Mouse (Mus musculus): Measurements from ENCODE around the gene Fblim1. TPM values are rescaled to one million over a fixed set of nuclear protein-coding genes. Genes with fewer than 3 reads are reported as not detected.

Fblim1 gene
- total and polyA plus RNA-seq, 3 experiments = 0.07 to 1.2 (median 0.17) TPM

DNA sequence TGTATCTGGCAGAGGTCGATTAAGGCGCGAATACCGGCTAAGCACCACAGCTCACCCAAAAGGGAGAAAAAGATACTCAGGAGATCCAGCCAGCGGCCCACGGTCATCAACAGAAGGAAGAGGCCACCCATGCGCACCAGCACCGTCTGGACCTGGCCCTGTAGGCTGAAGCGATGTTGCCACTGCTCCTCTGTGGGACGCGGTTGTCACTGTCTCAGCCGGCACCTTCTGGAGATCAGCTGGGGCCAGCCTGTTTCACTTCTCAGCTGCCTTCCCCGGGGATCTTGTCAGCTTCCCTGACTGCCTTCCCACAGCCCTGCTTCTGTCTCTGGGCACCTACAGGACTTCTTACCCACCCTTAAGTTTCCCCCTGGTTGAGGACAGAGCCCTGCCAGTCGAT is 9.1 kb upstream of the Fblim1 start:
- dilution Hi-C loops (cut with MboI; ENCODE audit: extremely low pct_ligation_motif_present, extremely low pct_unique_long_range_greater_than_20kb, low sequenced_read_pairs) (no loop called here), in situ Hi-C loops (cut with MboI; ENCODE audit: low pct_ligation_motif_present, low pct_unique_long_range_greater_than_20kb, low sequenced_read_pairs) (loop anchor here (10.0 kb wide), 2 partner anchors 230 to 340 kb away; partner anchors contain the start of gene Ctrc)
- no peaks in the 10 kb centered on the region for H3K9me3 ChIP-seq (replicated peaks; ENCODE audit: low read length)
- H3K27ac ChIP-seq (ENCODE audit: insufficient read depth, low read depth) = no peak overlapping the region
- H3K79me2 ChIP-seq (replicated peaks; ENCODE audit: control insufficient read depth, extremely low read depth, insufficient read depth, poor library complexity, severe bottlenecking) = no peaks in the 10 kb centered on the region
- no peaks in the 10 kb centered on the region for H3K27me3 ChIP-seq (replicated peaks)
- H3K9ac ChIP-seq (ENCODE audit: insufficient read depth, low read depth) = no peak overlapping the region
- DNase-seq (ENCODE audit: extremely low read depth) = no peak
- no peak overlapping the region for H3K4me3 ChIP-seq (replicated peaks in 1 of 3; ENCODE audit: low read depth in 2 of 3, low read length in 2 of 3, poor library complexity in 1 of 3)
- H3K36me3 ChIP-seq (replicated peaks in 1 of 2; ENCODE audit: control insufficient read depth in 1 of 2, insufficient read depth in 1 of 2, low read length in 1 of 2) = peaks cover 0 to 13% of the 10 kb centered on the region in 2 experiments
- no peak overlapping the region for H3K4me2 ChIP-seq (ENCODE audit: insufficient read depth, low read depth, poor library complexity, severe bottlenecking)
- H3K4me1 ChIP-seq (ENCODE audit: control insufficient read depth in 1 of 2, insufficient read depth in 2 of 2) = peaks cover 11 to 28% of the 10 kb centered on the region in 2 experiments
- TF ChIP-seq GABPA (IDR thresholded peaks at IDR 0.05; ENCODE audit: insufficient replicate concordance, low read depth, low read length) (no peak), CHD2 (IDR thresholded peaks at IDR 0.05; ENCODE audit: low read length) (no peak), KAT2A (IDR thresholded peaks at IDR 0.05; ENCODE audit: insufficient replicate concordance, low read length) (no peak), NRF1 (IDR thresholded peaks at IDR 0.05; ENCODE audit: low read depth, low read length) (no peak), ZC3H11A (IDR thresholded peaks at IDR 0.05; ENCODE audit: low read depth, low read length) (no peak), E2F4 (IDR thresholded peaks at IDR 0.05; ENCODE audit: insufficient replicate concordance, low read depth, low read length) (no peak), JUND (conservative IDR thresholded peaks at IDR 0.05; ENCODE audit: low read depth, low read length) (no peak), CTCF (conservative IDR thresholded peaks at IDR 0.05 in 1 of 2, IDR thresholded peaks at IDR 0.05 in 1 of 2; ENCODE audit: low read depth in 2 of 2, low read length in 2 of 2) (no peak), MAZ (IDR thresholded peaks at IDR 0.05; ENCODE audit: low read depth, low read length) (no peak)

- peaks cover 4% of the 10 kb centered on the region in 2 experiments; a peak in 2 of 4 replicates for H3K4me1 ChIP-seq (ENCODE audit: control insufficient read depth in 1 of 2, insufficient read depth in 2 of 2)
- H3K27me3 ChIP-seq (replicated peaks) = no peaks in the 10 kb centered on the region
- H3K4me2 ChIP-seq (ENCODE audit: insufficient read depth, low read depth, poor library complexity, severe bottlenecking) = no peak overlapping the region
- in situ Hi-C loops (cut with MboI; ENCODE audit: low pct_ligation_motif_present, low pct_unique_long_range_greater_than_20kb, low sequenced_read_pairs) (no loop called here), dilution Hi-C loops (cut with MboI; ENCODE audit: extremely low pct_ligation_motif_present, extremely low pct_unique_long_range_greater_than_20kb, low sequenced_read_pairs) (no loop called here)
- no peak overlapping the region for H3K9ac ChIP-seq (ENCODE audit: insufficient read depth, low read depth)
- TF ChIP-seq ZC3H11A (IDR thresholded peaks at IDR 0.05; ENCODE audit: low read depth, low read length) = no peak
- TF ChIP-seq UBTF (IDR thresholded peaks at IDR 0.05; ENCODE audit: low read depth, low read length) = no peak
- no peak for TF ChIP-seq GABPA (IDR thresholded peaks at IDR 0.05; ENCODE audit: insufficient replicate concordance, low read depth, low read length)
- TF ChIP-seq E2F4 (IDR thresholded peaks at IDR 0.05; ENCODE audit: insufficient replicate concordance, low read depth, low read length) = no peak
- no peak for TF ChIP-seq ZKSCAN1 (IDR thresholded peaks at IDR 0.05; ENCODE audit: borderline replicate concordance, low read depth, low read length)
- TF ChIP-seq MAZ (IDR thresholded peaks at IDR 0.05; ENCODE audit: low read depth, low read length) = no peak
- TF ChIP-seq POLR2AphosphoS2 (IDR thresholded peaks at IDR 0.05; ENCODE audit: low read depth, low read length) = no peak
- no peak for TF ChIP-seq BHLHE40 (IDR thresholded peaks at IDR 0.05; ENCODE audit: low read depth, low read length)
- no peak for TF ChIP-seq RCOR1 (conservative IDR thresholded peaks at IDR 0.05; ENCODE audit: low read depth, low read length)
- no peak for TF ChIP-seq ELF1 (IDR thresholded peaks at IDR 0.05; ENCODE audit: low read depth, low read length)
- no peak for TF ChIP-seq KAT2A (IDR thresholded peaks at IDR 0.05; ENCODE audit: insufficient replicate concordance, low read length)
- no peak for TF ChIP-seq MXI1 (IDR thresholded peaks at IDR 0.05; ENCODE audit: low read depth, low read length)
- TF ChIP-seq NRF1 (IDR thresholded peaks at IDR 0.05; ENCODE audit: low read depth, low read length) = no peak
- TF ChIP-seq TBP (conservative IDR thresholded peaks at IDR 0.05; ENCODE audit: low read depth, low read length) = no peak
- no peak for TF ChIP-seq USF1 (IDR thresholded peaks at IDR 0.05; ENCODE audit: low read depth, low read length)
- no peak for TF ChIP-seq MEF2A (IDR thresholded peaks at IDR 0.05; ENCODE audit: borderline replicate concordance, low read depth, low read length)
- no peak for TF ChIP-seq CHD2 (IDR thresholded peaks at IDR 0.05; ENCODE audit: low read length)
- no peak for TF ChIP-seq CHD1 (IDR thresholded peaks at IDR 0.05; ENCODE audit: low read depth, low read length)
- TF ChIP-seq MYC (IDR thresholded peaks at IDR 0.05; ENCODE audit: low read depth, low read length) = no peak
- no peak for TF ChIP-seq POLR2A (IDR thresholded peaks at IDR 0.05; ENCODE audit: low read depth, low read length)
- peaks cover 0 to 8% of the 10 kb centered on the region in 2 experiments for H3K36me3 ChIP-seq (replicated peaks in 1 of 2; ENCODE audit: control insufficient read depth in 1 of 2, insufficient read depth in 1 of 2, low read length in 1 of 2)
- peaks cover 6% of the 10 kb centered on the region for H3K9me3 ChIP-seq (replicated peaks; ENCODE audit: low read length)
- no peak overlapping the region for H3K4me3 ChIP-seq (replicated peaks in 1 of 3; ENCODE audit: low read depth in 2 of 3, low read length in 2 of 3, poor library complexity in 1 of 3)
- no peak overlapping the region for H3K27ac ChIP-seq (ENCODE audit: insufficient read depth, low read depth)
- no peaks in the 10 kb centered on the region for H3K79me2 ChIP-seq (replicated peaks; ENCODE audit: control insufficient read depth, extremely low read depth, insufficient read depth, poor library complexity, severe bottlenecking)
- DNase-seq (ENCODE audit: extremely low read depth) = no peak
Observed at GRCm38 (mm10) chr4:141609538-141609937, 3.6 kb upstream of the Fblim1 start.
